In the genomic region with DNA sequence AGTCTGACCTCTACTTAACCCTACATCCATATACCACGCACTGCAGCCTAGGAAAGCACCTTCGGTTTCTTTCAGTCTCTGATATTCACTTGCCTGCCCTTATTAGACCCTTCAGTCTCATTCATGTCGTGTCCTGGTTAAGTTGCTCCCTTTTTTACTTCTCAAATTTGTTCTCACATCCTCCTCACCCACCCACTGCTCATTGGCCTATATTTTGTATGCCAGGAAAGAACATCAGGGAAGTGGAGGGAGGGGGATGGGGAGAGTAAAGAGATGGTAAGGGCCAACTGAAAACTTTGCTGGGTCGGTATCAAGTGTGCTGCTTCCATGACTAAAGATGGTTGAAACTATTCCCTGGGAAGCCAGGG, we compare ENCODE assay signal across 8 mouse cellular contexts. TPM values are rescaled to one million over a fixed set of nuclear protein-coding genes. Genes with fewer than 3 reads are reported as not detected.
DNase-seq lines count a peak whose midpoint lies in the region; ATAC-seq lines count a peak whose summit lies in the region.

No protein-coding gene starts in this region.

- no peak for ATAC-seq in heart, embryonic 12.5 days (ENCODE audit: insufficient number of reproducible peaks, low FRiP score)
- no peak for ATAC-seq in limb, embryonic 12.5 days (ENCODE audit: insufficient number of reproducible peaks, insufficient read depth, low FRiP score, low TSS enrichment, low read depth)
- no peak for ATAC-seq in inflammation-experienced regulatory T-cells, adult 6 months

- WGBS in heart, embryonic 12.5 days = 3% methylated on average over 4 of the region's 4 CpGs
- 11% methylated on average over 4 of the region's 4 CpGs for WGBS in forebrain, embryonic 10.5 days
- WGBS in limb, embryonic 12.5 days = 7% methylated on average over 4 of the region's 4 CpGs

- peaks cover 29% of the 10 kb centered on the region for H3K4me1 ChIP-seq in heart, embryonic 12.5 days (replicated peaks)
- peaks cover 31% of the 10 kb centered on the region for H3K4me1 ChIP-seq in forebrain, embryonic 10.5 days
- H3K4me1 ChIP-seq in limb, embryonic 12.5 days (replicated peaks) = peaks cover 25% of the 10 kb centered on the region

- no peak for DNase-seq in heart, postnatal 25 days (ENCODE audit: low spot score)
- DNase-seq in NIH3T3 (ENCODE audit: low read depth) = peak; percentile 21
- peak; percentile 16 for DNase-seq in forebrain, embryonic 10.5 days (ENCODE audit: extremely low spot score, low spot score)
- peak; percentile 13 to 40 for DNase-seq in monocyte, adult 2 months (ENCODE audit: low read depth in 1 of 2, low spot score in 2 of 2)
- no peak for DNase-seq in urinary bladder, postnatal 14 days (ENCODE audit: low spot score)

- H3K9ac ChIP-seq in heart, embryonic 12.5 days = peak overlapping the region; percentile 96
- H3K9ac ChIP-seq in limb, embryonic 12.5 days (replicated peaks) = peak overlapping the region; percentile 93

- peak overlapping the region; percentile 93 for H3K4me3 ChIP-seq in heart, embryonic 12.5 days
- H3K4me3 ChIP-seq in forebrain, embryonic 10.5 days = peak overlapping the region; percentile 96
- peak overlapping the region; percentile 94 for H3K4me3 ChIP-seq in limb, embryonic 12.5 days (replicated peaks)

- H3K4me2 ChIP-seq in heart, embryonic 12.5 days = peak overlapping the region; percentile 78
- peak overlapping the region; percentile 91 for H3K4me2 ChIP-seq in limb, embryonic 12.5 days

- no peaks in the 10 kb centered on the region for H3K9me3 ChIP-seq in heart, embryonic 12.5 days (replicated peaks)
- no peaks in the 10 kb centered on the region for H3K9me3 ChIP-seq in forebrain, embryonic 10.5 days
- H3K9me3 ChIP-seq in limb, embryonic 12.5 days = no peaks in the 10 kb centered on the region

- intact Hi-C loops in heart, postnatal 25 days (cut with DNase I) = loop anchor here (5.0 kb wide), 1 partner anchor 65 kb away; no protein-coding TSS in a partner anchor

- peaks cover 15% of the 10 kb centered on the region; the same call in 1 of the 2 replicates for H3K36me3 ChIP-seq in heart, embryonic 12.5 days
- peaks cover 50% of the 10 kb centered on the region for H3K36me3 ChIP-seq in forebrain, embryonic 10.5 days (replicated peaks)
- H3K36me3 ChIP-seq in limb, embryonic 12.5 days = peaks cover 20% of the 10 kb centered on the region

- no peaks in the 10 kb centered on the region for H3K27me3 ChIP-seq in heart, embryonic 12.5 days (replicated peaks)
- H3K27me3 ChIP-seq in forebrain, embryonic 10.5 days (ENCODE audit: poor library complexity, severe bottlenecking) = no peaks in the 10 kb centered on the region
- H3K27me3 ChIP-seq in limb, embryonic 12.5 days = no peaks in the 10 kb centered on the region

- peak overlapping the region; percentile 90; the same call in 1 of the 2 replicates for H3K27ac ChIP-seq in heart, embryonic 12.5 days (ENCODE audit: poor library complexity, severe bottlenecking)
- peak overlapping the region; percentile 98 for H3K27ac ChIP-seq in forebrain, embryonic 10.5 days
- peak overlapping the region; percentile 95 for H3K27ac ChIP-seq in limb, embryonic 12.5 days

RNA-seq across cellular contexts. Expression of a gene that starts 1.4 kb away (rescaled TPM):
- 24.7 and 26.6 TPM in 2 replicates for polyA plus RNA-seq in heart, embryonic 12.5 days (2016; fragmentation: Nextera tagmentation; extraction: Ambion mirVana)
- total RNA-seq in heart, postnatal 25 days (2021) = 10 to 100 TPM; 15.1 to 15.6 TPM
- polyA plus RNA-seq in forebrain, embryonic 10.5 days (2016; fragmentation: Nextera tagmentation; extraction: Ambion mirVana) = 41.1 and 42.7 TPM in 2 replicates
- 45.2 and 47.4 TPM in 2 replicates for polyA plus RNA-seq in limb, embryonic 12.5 days (2016; fragmentation: Nextera tagmentation; extraction: Ambion mirVana)
- 10 to 100 TPM; 27.2 to 32.8 (median 32.5) TPM for polyA plus RNA-seq in inflammation-experienced regulatory T-cells, adult 6 months (2017; shearing (Covaris generic))

RNA-seq across cellular contexts. Expression of a gene that starts 1.5 kb away (rescaled TPM):
- 26.0 and 26.7 TPM in 2 replicates for polyA plus RNA-seq in heart, embryonic 12.5 days (2016; fragmentation: Nextera tagmentation; extraction: Ambion mirVana)
- 1 to 10 TPM; 8.1 to 8.7 TPM for total RNA-seq in heart, postnatal 25 days (2021)
- 38.6 and 38.8 TPM in 2 replicates for polyA plus RNA-seq in forebrain, embryonic 10.5 days (2016; fragmentation: Nextera tagmentation; extraction: Ambion mirVana)
- polyA plus RNA-seq in limb, embryonic 12.5 days (2016; fragmentation: Nextera tagmentation; extraction: Ambion mirVana) = 40.3 and 41.3 TPM in 2 replicates
- polyA plus RNA-seq in inflammation-experienced regulatory T-cells, adult 6 months (2017; shearing (Covaris generic)) = 10 to 100 TPM; 13.8 to 16.7 (median 14.3) TPM

Comparison
In these comparisons a context has a peak if more than half of its experiments do, and no peak if none do; other contexts are left out.
1. DNase-seq: peak in NIH3T3 (single experiment), forebrain, embryonic 10.5 days (single experiment) and monocyte, adult 2 months (2 of 2); none in heart, postnatal 25 days (single experiment) and urinary bladder, postnatal 14 days (single experiment).
2. Peak in every context shown above with its lines, with median percentiles within 50 percentile points of each other: H3K27ac ChIP-seq and H3K4me3 ChIP-seq.